Mouse (Mus musculus) bone marrow macrophage, adult 2 months (primary cell): ENCODE measurements around the gene Antxr2.

Experiments used
- CTCF ChIP-seq: IDR thresholded peaks from 2 replicates; pipeline ENCODE4 v1.5.1; 2012; ENCODE audit warnings: low read depth, mild to moderate bottlenecking, low read length, moderate library complexity
- POLR2A ChIP-seq: IDR thresholded peaks from 2 replicates; pipeline ENCODE4 v1.6.1; 2012; ENCODE audit warnings: mild to moderate bottlenecking, low read depth, low read length, borderline replicate concordance

DNA sequence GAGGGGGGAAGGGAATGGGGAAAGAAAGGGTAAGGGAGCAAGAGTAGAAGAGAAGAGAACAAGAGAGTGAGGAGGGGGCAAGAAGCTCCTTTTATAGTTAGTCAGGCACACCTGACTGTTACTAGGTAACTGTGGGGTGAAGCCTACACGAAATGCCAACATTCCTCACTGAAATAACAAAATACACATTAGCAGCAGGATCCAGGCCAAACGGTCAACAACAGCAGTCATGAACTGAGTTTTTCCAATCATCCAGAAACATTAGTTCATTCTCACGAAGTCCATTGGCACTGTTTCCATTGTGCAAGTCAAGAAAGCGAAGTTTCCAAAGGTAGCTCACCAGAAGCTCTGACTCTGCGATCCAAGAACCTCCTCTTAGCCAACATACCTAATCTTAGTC, 63.8 kb downstream of the Antxr2 start:
- TF ChIP-seq POLR2A = no peak
- TF ChIP-seq CTCF = no peak
